Mouse (Mus musculus): ENCODE data around the gene H2-T23. TPM values are rescaled to one million over a fixed set of nuclear protein-coding genes. Genes with fewer than 3 reads are reported as not detected.
"Not testable (repeated sequence)": the region's sequence is repeated elsewhere in the genome, so short reads cannot be mapped to it uniquely, and the experiment has no call there.

The H2-T23 gene
- polyA plus RNA-seq, 1 experiment from 2014 or later = 3.4 TPM

DNA sequence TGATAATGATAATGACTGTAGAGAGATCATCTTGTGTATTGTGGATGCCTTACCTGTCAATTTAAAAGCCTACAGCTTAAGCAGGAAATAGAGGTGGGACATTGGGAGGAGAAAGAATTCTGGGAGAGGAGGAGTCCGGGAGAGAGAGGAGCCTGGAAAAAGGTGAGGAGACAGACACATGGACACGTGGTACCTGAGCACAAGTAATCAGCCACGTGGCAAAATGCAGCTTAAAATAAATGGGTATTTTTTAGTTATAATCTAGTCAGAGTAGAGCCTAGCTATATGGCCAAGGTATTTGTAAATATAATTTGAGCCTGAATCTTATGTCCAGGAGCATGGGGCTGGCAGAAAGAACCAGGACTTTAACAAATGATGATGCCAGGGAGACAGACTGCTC is 13.1 kb downstream of the H2-T23 start:
- Histone ChIP-seq H3K4me1 (replicated peaks; ENCODE audit: control insufficient read depth, insufficient read depth, low read length) (no peaks in the 10 kb centered on the region), H3K36me3 (ENCODE audit: control insufficient read depth, insufficient read depth, low read length) (no peaks in the 10 kb centered on the region; the same call in 1 of the 2 replicates), H3K4me3 (ENCODE audit: low read depth, low read length) (no peak overlapping the region), H3K9ac (ENCODE audit: low read length) (no peak overlapping the region), H3K4me2 (ENCODE audit: low read depth, low read length, severe bottlenecking) (no peak overlapping the region), H3K27ac (ENCODE audit: low read depth, low read length) (no peak overlapping the region), H3K9me3 (ENCODE audit: control insufficient read depth, low read length) (no peaks in the 10 kb centered on the region), H3K27me3 (ENCODE audit: control insufficient read depth, insufficient read depth, low read length) (no peaks in the 10 kb centered on the region)
- ATAC-seq (replicated peaks; ENCODE audit: low FRiP score) (no peak), DNase-seq (ENCODE audit: low spot score) (no peak)
- WGBS = 71% methylated on average over 3 of the region's 3 CpGs

DNA sequence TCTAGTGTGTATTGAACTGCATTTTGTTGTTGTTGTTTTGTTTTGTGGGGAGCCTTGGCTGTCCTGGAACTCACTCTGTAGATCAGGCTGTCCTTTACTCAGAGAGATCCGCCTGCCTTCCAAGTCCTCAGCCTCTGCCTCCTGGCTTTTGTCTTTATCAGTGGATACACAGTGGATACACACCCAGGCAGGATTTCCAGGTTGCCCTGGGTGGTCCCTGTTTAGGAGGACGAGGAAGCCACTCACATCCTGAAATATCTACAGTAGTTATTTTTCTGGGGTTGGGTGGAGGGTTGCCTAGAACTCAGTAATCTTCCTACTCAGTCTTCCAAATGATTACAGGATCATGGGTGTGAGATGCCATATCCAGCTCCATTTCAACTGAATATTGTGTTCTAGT is 13.7 kb downstream of the H2-T23 start:
- 64% methylated on average over 2 of the region's 2 CpGs for WGBS
- DNase-seq (ENCODE audit: low spot score) (no peak), ATAC-seq (replicated peaks; ENCODE audit: low FRiP score) (no peak)
- Histone ChIP-seq H3K4me2 (ENCODE audit: low read depth, low read length, severe bottlenecking) (no peak overlapping the region), H3K27ac (ENCODE audit: low read depth, low read length) (no peak overlapping the region), H3K9me3 (ENCODE audit: control insufficient read depth, low read length) (no peaks in the 10 kb centered on the region), H3K4me3 (ENCODE audit: low read depth, low read length) (no peak overlapping the region), H3K27me3 (ENCODE audit: control insufficient read depth, insufficient read depth, low read length) (no peaks in the 10 kb centered on the region), H3K36me3 (ENCODE audit: control insufficient read depth, insufficient read depth, low read length) (no peaks in the 10 kb centered on the region; the same call in 1 of the 2 replicates), H3K4me1 (replicated peaks; ENCODE audit: control insufficient read depth, insufficient read depth, low read length) (no peaks in the 10 kb centered on the region), H3K9ac (ENCODE audit: low read length) (no peak overlapping the region)

GRCm38 (mm10) chr17:36017046-36017445 is 15.6 kb downstream of the H2-T23 start:
- Histone ChIP-seq H3K36me3 (ENCODE audit: control insufficient read depth, insufficient read depth, low read length) (no peaks in the 10 kb centered on the region; the same call in 1 of the 2 replicates), H3K27me3 (ENCODE audit: control insufficient read depth, insufficient read depth, low read length) (no peaks in the 10 kb centered on the region), H3K4me2 (ENCODE audit: low read depth, low read length, severe bottlenecking) (no peak overlapping the region), H3K9me3 (ENCODE audit: control insufficient read depth, low read length) (no peaks in the 10 kb centered on the region), H3K4me1 (replicated peaks; ENCODE audit: control insufficient read depth, insufficient read depth, low read length) (no peaks in the 10 kb centered on the region), H3K27ac (ENCODE audit: low read depth, low read length) (no peak overlapping the region), H3K4me3 (ENCODE audit: low read depth, low read length) (no peak overlapping the region), H3K9ac (ENCODE audit: low read length) (no peak overlapping the region)
- WGBS = 91% methylated on average over 5 of the region's 5 CpGs
- ATAC-seq (replicated peaks; ENCODE audit: low FRiP score) (no peak), DNase-seq (ENCODE audit: low spot score) (no peak)

DNA sequence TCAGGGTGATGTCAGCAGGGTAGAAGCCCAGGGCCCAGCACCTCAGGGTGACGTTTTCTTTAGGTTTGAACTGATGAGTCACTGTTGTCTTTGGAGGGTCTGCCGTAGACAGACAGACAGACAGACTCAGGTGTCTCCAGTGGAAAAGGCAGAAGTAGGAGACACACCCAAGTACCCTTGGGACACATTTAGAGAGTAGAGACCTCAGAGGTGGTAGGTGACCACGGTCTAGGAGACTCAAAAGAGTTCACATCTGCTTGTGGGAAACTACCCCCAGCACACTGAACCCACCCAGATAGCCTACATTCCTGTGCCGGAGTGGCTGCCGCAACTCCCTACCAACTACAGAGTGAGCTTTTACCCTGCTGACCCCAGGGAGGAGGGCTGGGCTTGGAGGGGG is 17.7 kb downstream of the H2-T23 start:
- no peak overlapping the region for H3K9ac ChIP-seq (ENCODE audit: low read length)
- H3K27ac ChIP-seq (ENCODE audit: low read depth, low read length) = no peak overlapping the region
- no peaks in the 10 kb centered on the region for H3K9me3 ChIP-seq (ENCODE audit: control insufficient read depth, low read length)
- H3K36me3 ChIP-seq (ENCODE audit: control insufficient read depth, insufficient read depth, low read length) = no peaks in the 10 kb centered on the region; the same call in 1 of the 2 replicates
- no peak overlapping the region for H3K4me3 ChIP-seq (ENCODE audit: low read depth, low read length)
- H3K4me1 ChIP-seq (replicated peaks; ENCODE audit: control insufficient read depth, insufficient read depth, low read length) = no peaks in the 10 kb centered on the region
- H3K27me3 ChIP-seq (ENCODE audit: control insufficient read depth, insufficient read depth, low read length) = no peaks in the 10 kb centered on the region
- no peak overlapping the region for H3K4me2 ChIP-seq (ENCODE audit: low read depth, low read length, severe bottlenecking)
- ATAC-seq (replicated peaks; ENCODE audit: low FRiP score) = no peak
- WGBS = 93% methylated on average over 5 of the region's 5 CpGs
- DNase-seq (ENCODE audit: low spot score) = no peak

DNA sequence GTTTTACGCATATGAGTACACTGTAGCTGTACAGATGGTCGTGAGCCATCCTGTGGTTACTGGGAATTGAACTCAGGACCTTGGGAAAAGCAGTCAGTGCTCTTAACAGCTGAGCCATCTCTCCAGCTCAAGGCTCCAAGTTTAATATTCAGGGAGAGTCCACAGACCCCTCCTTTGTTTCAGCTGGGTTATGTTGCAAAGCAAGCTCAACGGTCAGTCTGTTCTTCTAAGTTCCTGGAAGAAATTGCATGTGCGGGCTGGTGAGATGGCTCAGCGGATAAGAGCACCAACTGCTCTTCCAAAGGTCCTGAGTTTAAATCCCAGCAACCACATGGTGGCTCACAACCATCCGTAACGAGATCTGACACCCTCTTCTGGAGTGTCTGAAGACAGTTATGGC is 28.2 kb downstream of the H2-T23 start:
- H3K9ac ChIP-seq (ENCODE audit: low read length); H3K36me3 ChIP-seq (ENCODE audit: control insufficient read depth, insufficient read depth, low read length); H3K27me3 ChIP-seq (ENCODE audit: control insufficient read depth, insufficient read depth, low read length); H3K4me3 ChIP-seq (ENCODE audit: low read depth, low read length); H3K4me1 ChIP-seq (replicated peaks; ENCODE audit: control insufficient read depth, insufficient read depth, low read length); DNase-seq (ENCODE audit: low spot score); H3K4me2 ChIP-seq (ENCODE audit: low read depth, low read length, severe bottlenecking); H3K9me3 ChIP-seq (ENCODE audit: control insufficient read depth, low read length); ATAC-seq (replicated peaks; ENCODE audit: low FRiP score); H3K27ac ChIP-seq (ENCODE audit: low read depth, low read length): not testable (repeated sequence)
- WGBS = 95% methylated on average over 7 of the region's 7 CpGs

- ATAC-seq (replicated peaks; ENCODE audit: low FRiP score) (no peak), DNase-seq (ENCODE audit: low spot score) (no peak)
- Histone ChIP-seq H3K9ac (ENCODE audit: low read length) (no peak overlapping the region), H3K9me3 (ENCODE audit: control insufficient read depth, low read length) (no peaks in the 10 kb centered on the region; the same call in 1 of the 2 replicates), H3K4me1 (replicated peaks; ENCODE audit: control insufficient read depth, insufficient read depth, low read length) (no peaks in the 10 kb centered on the region), H3K27me3 (ENCODE audit: control insufficient read depth, insufficient read depth, low read length) (no peaks in the 10 kb centered on the region), H3K27ac (ENCODE audit: low read depth, low read length) (no peak overlapping the region), H3K4me3 (ENCODE audit: low read depth, low read length) (no peak overlapping the region), H3K36me3 (ENCODE audit: control insufficient read depth, insufficient read depth, low read length) (no peaks in the 10 kb centered on the region; the same call in 1 of the 2 replicates), H3K4me2 (ENCODE audit: low read depth, low read length, severe bottlenecking) (no peak overlapping the region)
- 91% methylated on average over 7 of the region's 7 CpGs for WGBS
These were observed 29.3 kb downstream of the H2-T23 start for GRCm38 (mm10) chr17:36003331-36003730.

GRCm38 (mm10) chr17:36001966-36002365 is 30.7 kb downstream of the H2-T23 start:
- no peak for DNase-seq (ENCODE audit: low spot score)
- no peak overlapping the region for H3K9ac ChIP-seq (ENCODE audit: low read length)
- WGBS = 95% methylated on average over 6 of the region's 6 CpGs

DNA sequence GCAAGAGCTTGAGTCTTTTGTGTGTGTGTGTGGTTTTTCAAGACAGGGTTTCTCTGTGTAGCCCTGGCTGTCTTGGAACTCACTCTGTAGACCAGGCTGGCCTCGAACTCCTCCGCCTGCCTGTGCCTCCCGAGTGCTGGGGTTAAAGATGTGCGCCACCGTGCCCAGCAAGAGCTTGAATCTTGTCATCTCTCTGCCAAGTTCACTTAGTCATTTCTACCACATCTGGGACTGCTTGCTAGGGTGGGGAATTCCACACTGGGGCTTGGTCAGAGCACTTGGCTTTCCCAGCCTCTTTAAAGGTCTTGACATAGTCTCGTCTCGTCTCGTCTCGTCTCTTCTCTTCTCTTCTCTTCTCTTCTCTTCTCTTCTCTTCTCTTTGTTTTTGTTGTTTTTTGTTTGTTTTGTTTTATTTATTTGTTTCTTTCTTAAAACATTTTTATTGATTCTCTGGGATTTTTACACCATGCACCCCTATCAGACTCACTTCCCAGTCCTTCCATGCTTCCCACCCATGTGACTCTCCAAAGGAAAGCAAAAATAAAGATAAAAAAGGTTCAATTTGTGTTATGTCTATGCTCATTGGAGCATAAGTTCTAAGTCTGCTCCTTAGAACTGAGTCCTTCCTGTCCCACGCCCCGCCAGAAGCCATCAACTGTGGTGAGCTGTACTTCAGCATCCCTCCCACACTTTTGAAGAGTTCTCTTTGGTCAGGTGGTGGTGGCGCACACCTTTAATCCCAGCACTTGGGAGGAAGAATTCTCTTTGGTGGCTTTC is 31.3 kb downstream of the H2-T23 start:
- no peak for DNase-seq (ENCODE audit: low spot score)
- 0 out of 2 replicates have a peak, but pooled peaks cover 2% of the 10 kb centered on the region for H3K4me1 ChIP-seq (replicated peaks; ENCODE audit: control insufficient read depth, insufficient read depth, low read length)
- no peak overlapping the region for H3K27ac ChIP-seq (ENCODE audit: low read depth, low read length)
- H3K9me3 ChIP-seq (ENCODE audit: control insufficient read depth, low read length) = no peaks in the 10 kb centered on the region; the same call in 1 of the 2 replicates
- no peaks in the 10 kb centered on the region for H3K27me3 ChIP-seq (ENCODE audit: control insufficient read depth, insufficient read depth, low read length)
- no peak overlapping the region for H3K4me2 ChIP-seq (ENCODE audit: low read depth, low read length, severe bottlenecking)
- 97% methylated on average over 12 of the region's 12 CpGs for WGBS
- no peak overlapping the region for H3K9ac ChIP-seq (ENCODE audit: low read length)
- H3K36me3 ChIP-seq (ENCODE audit: control insufficient read depth, insufficient read depth, low read length) = no peaks in the 10 kb centered on the region; the same call in 1 of the 2 replicates
- no peak overlapping the region for H3K4me3 ChIP-seq (ENCODE audit: low read depth, low read length)
- no peak for ATAC-seq (replicated peaks; ENCODE audit: low FRiP score)

More at GRCm38 (mm10) chr17:36001966-36002365, 30.7 kb downstream of the H2-T23 start:
- no peak overlapping the region for H3K27ac ChIP-seq (ENCODE audit: low read depth, low read length)
- 0 out of 2 replicates have a peak, but pooled peaks cover 2% of the 10 kb centered on the region for H3K4me1 ChIP-seq (replicated peaks; ENCODE audit: control insufficient read depth, insufficient read depth, low read length)
- ATAC-seq (replicated peaks; ENCODE audit: low FRiP score) = no peak
- H3K4me3 ChIP-seq (ENCODE audit: low read depth, low read length) = no peak overlapping the region
- H3K9me3 ChIP-seq (ENCODE audit: control insufficient read depth, low read length) = no peaks in the 10 kb centered on the region; the same call in 1 of the 2 replicates
- H3K4me2 ChIP-seq (ENCODE audit: low read depth, low read length, severe bottlenecking) = no peak overlapping the region
- H3K36me3 ChIP-seq (ENCODE audit: control insufficient read depth, insufficient read depth, low read length) = no peaks in the 10 kb centered on the region; the same call in 1 of the 2 replicates
- no peaks in the 10 kb centered on the region for H3K27me3 ChIP-seq (ENCODE audit: control insufficient read depth, insufficient read depth, low read length)

DNA sequence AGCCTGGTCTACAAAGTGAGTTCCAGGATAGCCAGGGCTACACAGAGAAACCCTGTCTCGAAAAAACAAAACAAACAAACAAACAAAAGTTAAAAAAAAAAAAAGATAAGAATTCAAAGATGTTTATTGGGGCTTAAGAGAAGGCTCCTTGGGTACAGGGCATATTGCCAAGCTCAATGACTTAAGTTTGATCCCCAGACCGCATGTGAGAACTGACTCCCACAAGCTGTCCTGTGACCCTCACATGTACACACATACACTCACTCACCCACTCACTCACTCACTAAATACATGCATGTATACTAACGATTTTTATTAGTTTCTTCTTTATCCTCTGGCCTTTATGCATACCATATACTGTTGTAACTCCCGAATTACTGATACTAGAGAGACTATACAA is 32.3 kb downstream of the H2-T23 start:
- no peak for ATAC-seq (replicated peaks; ENCODE audit: low FRiP score)
- 89% methylated on average over 4 of the region's 4 CpGs for WGBS

More for the DNA sequence above, 32.3 kb downstream of the H2-T23 start:
- no peak for DNase-seq (ENCODE audit: low spot score)
- H3K27ac ChIP-seq (ENCODE audit: low read depth, low read length) = no peak overlapping the region
- no peak overlapping the region for H3K4me3 ChIP-seq (ENCODE audit: low read depth, low read length)
- H3K4me2 ChIP-seq (ENCODE audit: low read depth, low read length, severe bottlenecking) = no peak overlapping the region
- H3K27me3 ChIP-seq (ENCODE audit: control insufficient read depth, insufficient read depth, low read length) = no peaks in the 10 kb centered on the region
- H3K9ac ChIP-seq (ENCODE audit: low read length) = no peak overlapping the region
- 0 out of 2 replicates have a peak, but pooled peaks cover 2% of the 10 kb centered on the region for H3K4me1 ChIP-seq (replicated peaks; ENCODE audit: control insufficient read depth, insufficient read depth, low read length)
- H3K36me3 ChIP-seq (ENCODE audit: control insufficient read depth, insufficient read depth, low read length) = no peaks in the 10 kb centered on the region
- no peaks in the 10 kb centered on the region for H3K9me3 ChIP-seq (ENCODE audit: control insufficient read depth, low read length)

All from forebrain, embryonic 11.5 days (tissue).